Mouse (Mus musculus): ENCODE data around the gene Fam133b.

Fam133b gene

GRCm38 (mm10) chr5:3543629-3544479 is at the start of gene Fam133b:
Fam133b (plus strand) TSS chr5:3543833.
- peak; percentile 89 to 91 for DNase-seq (ENCODE audit: low spot score in 2 of 2)

DNA sequence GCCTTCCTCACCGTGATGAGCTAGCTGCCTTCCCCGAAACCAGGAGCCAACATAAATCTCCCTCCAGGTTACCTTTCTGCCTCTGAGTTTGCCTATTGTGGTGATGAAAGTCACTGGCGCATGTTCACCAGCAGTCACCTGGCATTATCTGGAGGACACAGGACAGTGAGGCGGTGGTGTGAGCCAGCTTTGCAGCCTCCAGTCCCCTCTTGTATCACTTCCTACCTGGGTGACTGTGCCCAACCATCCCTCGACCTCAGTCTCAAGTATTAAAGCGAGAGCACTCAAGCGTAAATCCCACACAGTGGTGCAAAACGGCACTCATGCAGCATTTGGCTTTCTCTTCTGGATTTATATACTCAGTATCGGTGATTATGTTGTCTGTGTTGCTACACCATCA is 49.7 kb upstream of the Fam133b start:
- peak; percentile 37 to 40 for DNase-seq (ENCODE audit: low spot score in 2 of 2)

GRCm38 (mm10) chr5:3494452-3495187 is 49.0 kb upstream of the Fam133b start:
- DNase-seq (ENCODE audit: low spot score in 2 of 2), result peak in 1 of 2 experiments; percentile 19

GRCm38 (mm10) chr5:3497505-3497925 is 46.1 kb upstream of the Fam133b start:
- DNase-seq (ENCODE audit: low spot score in 2 of 2), result no peak

- DNase-seq (ENCODE audit: low spot score in 2 of 2), result no peak
These were observed 43.3 kb upstream of the Fam133b start for GRCm38 (mm10) chr5:3500298-3500697.

DNA sequence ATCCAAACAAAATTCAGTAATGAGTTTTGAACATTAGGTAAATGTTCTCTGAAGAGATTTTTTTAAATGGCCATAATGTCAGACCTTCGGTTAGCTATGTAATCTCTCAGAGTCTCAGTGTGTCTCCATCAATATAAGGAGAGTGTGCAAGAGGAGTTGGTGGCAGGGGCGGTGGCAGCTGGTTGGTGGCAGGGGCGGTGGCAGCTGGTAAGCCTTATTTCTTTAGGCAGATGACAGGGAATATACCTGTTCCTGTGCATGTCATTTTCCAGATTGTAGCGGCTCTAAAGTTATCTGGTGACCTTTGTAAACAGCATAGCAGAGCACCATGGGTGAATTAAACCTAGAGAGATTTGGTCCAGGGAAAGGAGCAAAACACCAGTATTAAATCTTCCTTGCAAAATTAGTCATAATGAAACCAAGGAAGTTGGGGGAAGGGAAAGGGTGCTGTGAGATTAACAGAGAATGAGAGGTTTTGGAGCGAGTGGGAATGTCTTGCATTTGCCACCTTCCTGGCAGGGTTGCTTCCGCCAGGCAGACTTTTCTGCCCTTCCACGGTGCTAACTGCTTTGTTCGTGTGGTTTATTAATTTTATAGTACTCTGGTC is 42.6 kb upstream of the Fam133b start:
- DNase-seq (ENCODE audit: low spot score in 2 of 2), result no peak

DNA sequence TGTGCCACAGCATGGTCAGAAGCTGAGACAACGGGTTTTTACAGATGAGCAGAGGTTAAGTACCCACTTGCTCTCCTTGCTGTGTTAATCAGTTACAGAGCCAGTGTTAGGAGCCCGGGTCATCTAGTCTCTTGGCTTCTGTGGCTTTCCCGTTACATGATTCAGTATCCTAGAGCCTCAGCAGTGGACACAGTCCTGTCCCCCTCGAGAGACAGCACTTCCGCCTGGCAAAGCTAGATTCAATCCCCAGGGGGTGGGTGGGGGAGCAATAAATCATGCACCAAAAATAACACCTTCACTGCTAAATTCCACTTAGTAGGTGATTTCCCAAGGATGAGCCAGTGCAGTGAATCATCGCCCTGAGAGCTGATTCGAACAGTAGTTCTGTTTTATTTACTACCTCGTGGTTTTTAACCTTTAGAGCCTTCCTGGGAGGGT is 42.0 kb upstream of the Fam133b start:
- peak; percentile 24 to 37 for DNase-seq (ENCODE audit: low spot score in 2 of 2)

DNA sequence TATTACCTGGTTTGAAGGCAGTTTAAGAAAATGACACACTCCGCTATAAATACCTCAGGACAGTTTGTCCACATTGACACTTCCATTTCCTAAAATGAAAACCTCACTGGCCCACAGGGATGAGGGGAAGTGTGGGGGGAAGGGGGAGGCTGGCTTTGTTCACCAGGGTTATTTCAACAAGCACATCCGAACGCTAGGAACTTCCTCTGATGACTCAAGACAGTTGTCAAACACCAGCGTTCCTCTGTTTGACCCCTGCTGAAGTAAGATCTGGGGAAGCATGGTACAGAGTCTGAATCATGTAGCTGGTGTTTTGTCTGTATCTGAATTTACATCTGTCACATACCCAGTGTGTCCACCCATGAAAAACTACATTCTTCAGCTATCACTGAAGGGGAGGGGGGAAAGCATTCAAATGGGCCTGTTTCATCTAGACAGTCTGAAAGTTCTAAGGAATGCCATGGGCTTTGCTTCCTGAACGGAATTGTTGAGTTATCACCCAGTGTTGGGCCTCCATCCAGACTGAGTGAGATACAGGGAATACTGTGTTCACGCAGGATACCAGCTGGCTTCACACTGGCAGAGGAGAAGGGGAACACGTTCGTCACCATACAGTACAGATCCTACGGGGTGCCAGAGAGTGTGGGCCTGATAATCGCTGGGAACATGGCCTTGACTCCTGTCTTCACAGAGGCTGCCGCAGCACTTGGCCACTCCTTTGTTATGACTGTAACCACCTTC is 40.9 kb upstream of the Fam133b start:
- DNase-seq (ENCODE audit: low spot score in 2 of 2), result peak; percentile 49 to 58

GRCm38 (mm10) chr5:3503373-3503772 is 40.3 kb upstream of the Fam133b start:
- DNase-seq (ENCODE audit: low spot score in 2 of 2), result no peak

DNA sequence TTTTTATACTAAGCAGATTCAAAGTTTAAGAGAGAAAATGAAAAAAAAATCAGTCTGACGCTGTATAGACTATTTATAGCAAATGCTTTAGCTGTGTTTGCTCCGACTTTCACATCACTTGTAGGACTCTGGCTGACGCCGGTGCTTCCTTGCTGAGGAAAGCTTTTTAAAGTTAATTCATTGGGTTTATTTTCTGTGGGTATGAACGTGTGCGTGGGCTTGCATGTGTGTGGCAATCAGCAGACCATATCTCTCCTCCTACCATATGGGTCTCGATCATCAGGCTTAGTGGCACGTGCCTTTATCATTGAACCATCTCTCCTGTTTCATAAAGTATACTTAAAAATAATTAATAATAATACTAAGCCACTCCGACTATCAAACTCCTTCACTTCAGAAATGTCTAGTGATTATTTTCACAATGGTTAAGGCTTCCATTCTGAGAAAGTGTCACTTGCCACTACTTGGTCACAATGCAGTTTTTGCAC is 39.8 kb upstream of the Fam133b start:
- DNase-seq (ENCODE audit: low spot score in 2 of 2), result no peak

DNA sequence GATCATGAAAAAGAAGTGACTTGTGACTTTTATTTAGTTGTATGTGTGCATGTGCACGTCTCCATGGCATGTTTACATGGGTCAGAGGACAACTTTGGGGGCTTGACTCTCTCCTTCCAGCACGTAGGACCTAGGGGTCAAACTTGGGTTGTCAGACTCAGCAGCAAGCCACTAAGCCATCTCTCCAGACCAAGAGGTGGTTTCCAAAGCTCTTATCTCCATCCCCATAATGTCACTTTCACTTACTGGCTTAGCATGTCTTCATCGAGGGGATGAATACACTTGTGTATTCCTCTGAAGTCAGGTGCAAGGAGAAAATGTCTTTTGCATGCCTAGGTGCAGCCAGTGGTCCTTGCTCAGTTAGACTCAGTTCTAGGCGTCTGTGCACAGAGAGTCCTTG is 39.2 kb upstream of the Fam133b start:
- no peak for DNase-seq (ENCODE audit: low spot score in 2 of 2)

GRCm38 (mm10) chr5:3505553-3505952 is 38.1 kb upstream of the Fam133b start:
- DNase-seq (ENCODE audit: low spot score in 2 of 2), result no peak

- no peak for DNase-seq (ENCODE audit: low spot score in 2 of 2)
These were observed 34.9 kb upstream of the Fam133b start for GRCm38 (mm10) chr5:3508480-3509381.

- DNase-seq (ENCODE audit: low spot score in 2 of 2), result no peak
These were observed 34.1 kb upstream of the Fam133b start for GRCm38 (mm10) chr5:3509503-3509902.

DNA sequence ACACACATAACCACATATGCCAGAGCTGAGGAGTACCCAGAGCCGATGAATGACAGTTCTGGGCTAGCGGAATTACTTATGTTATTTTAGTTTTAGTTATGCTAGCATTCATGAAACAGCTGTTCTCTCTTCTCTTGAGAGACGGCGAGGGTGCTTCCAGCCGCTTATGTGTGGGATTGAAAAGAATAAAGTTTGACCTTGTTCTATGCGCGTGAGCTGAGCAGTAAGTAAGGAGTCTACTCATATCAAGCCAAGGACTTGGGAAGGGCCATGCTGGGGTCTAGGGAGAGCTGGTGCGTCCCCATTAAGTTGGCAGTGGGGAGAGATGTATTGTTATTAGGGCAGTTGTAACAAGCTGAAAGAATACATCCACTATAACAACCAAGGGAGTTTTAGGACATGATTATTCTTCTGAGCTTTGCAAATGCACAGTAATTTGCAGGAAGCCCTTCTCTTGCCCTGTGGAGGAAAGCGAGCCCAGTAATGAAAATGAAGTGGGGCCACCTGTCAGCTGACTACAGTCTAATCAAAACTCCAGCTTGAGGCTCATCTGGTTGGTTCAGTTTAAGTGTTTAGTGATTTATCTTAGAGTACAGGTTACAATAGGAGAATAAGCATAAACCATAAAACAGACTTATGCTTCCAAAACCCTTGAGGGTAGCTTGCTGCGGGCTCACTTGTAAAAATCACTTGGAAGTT is 32.4 kb upstream of the Fam133b start:
- DNase-seq (ENCODE audit: low spot score in 2 of 2), result no peak

- peak in 1 of 2 experiments; percentile 38 for DNase-seq (ENCODE audit: low spot score in 2 of 2)
These were observed 31.0 kb upstream of the Fam133b start for GRCm38 (mm10) chr5:3512584-3512983.

DNA sequence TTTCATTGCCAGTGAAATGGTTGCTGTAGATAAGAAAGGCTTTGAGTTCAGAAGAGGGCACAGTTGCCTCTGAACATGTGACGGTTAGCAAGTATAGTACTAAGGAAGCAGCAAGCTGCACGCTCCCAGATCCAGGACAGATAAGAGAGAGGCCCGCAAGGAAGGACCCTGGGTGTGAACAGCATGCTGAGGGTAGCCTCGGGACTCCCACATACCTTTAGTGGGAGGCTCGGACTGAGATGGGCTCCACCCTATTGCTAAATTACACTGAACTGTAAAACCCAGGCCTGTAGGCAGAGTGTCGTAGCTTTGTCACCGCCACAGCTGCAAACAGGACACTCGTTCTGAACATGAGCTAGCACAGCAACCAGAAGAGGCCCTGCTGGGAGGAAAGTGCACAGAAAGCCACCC is 28.7 kb upstream of the Fam133b start:
- DNase-seq (ENCODE audit: low spot score in 2 of 2), result no peak

GRCm38 (mm10) chr5:3515477-3515876 is 28.2 kb upstream of the Fam133b start:
- DNase-seq (ENCODE audit: low spot score in 2 of 2), result no peak

- DNase-seq (ENCODE audit: low spot score in 2 of 2), result peak; percentile 27 to 37
These were observed 27.1 kb upstream of the Fam133b start for GRCm38 (mm10) chr5:3516481-3517075.
